Mouse (Mus musculus) G1E (cell line): ENCODE data around the gene Bag5. TPM values are rescaled to one million over a fixed set of nuclear protein-coding genes. Genes with fewer than 3 reads are reported as not detected.

ENCODE experiments used
- ATAC-seq: 2 replicates; pipeline ENCODE4 v1.8.0; 2016; ENCODE audit warnings: mild to moderate bottlenecking; ENCODE audit not compliant: insufficient number of reproducible peaks, poor library complexity, low FRiP score, severe bottlenecking; ENCODE audit errors: extremely low read depth
- DNase-seq: peaks from one replicate; pipeline ENCODE4 v3.0.0; 2012; ENCODE audit warnings: low spot score
- H3K27me3 ChIP-seq: 2 replicates; pipeline ENCODE4 v1.6.1; 2012; ENCODE audit warnings: mild to moderate bottlenecking, low read length, inconsistent platforms; ENCODE audit not compliant: insufficient read depth
- H3K36me3 ChIP-seq: replicated peaks from 2 replicates; pipeline ENCODE3; 2012; ENCODE audit warnings: mild to moderate bottlenecking, inconsistent platforms
- H3K4me1 ChIP-seq: 2 replicates; pipeline ENCODE4 v1.6.1; 2012; ENCODE audit warnings: low read depth, low read length, inconsistent platforms, mixed read lengths; ENCODE audit not compliant: insufficient read depth
- H3K4me3 ChIP-seq: 2 replicates; pipeline ENCODE4 v1.5.1; 2012; ENCODE audit warnings: low read depth, mild to moderate bottlenecking, inconsistent platforms, low read length, moderate library complexity, mixed read lengths
- H3K9me3 ChIP-seq: replicated peaks from 2 replicates; pipeline ENCODE4 v1.6.1; 2012; ENCODE audit warnings: inconsistent platforms
- CTCF ChIP-seq: IDR thresholded peaks from 2 replicates; pipeline ENCODE4 v1.5.1; 2012; ENCODE audit warnings: low read depth, low read length, inconsistent platforms, mixed read lengths
- GATA1 ChIP-seq: IDR thresholded peaks from 2 replicates; pipeline ENCODE4 v1.6.1; 2012; ENCODE audit warnings: borderline replicate concordance, low read length, inconsistent platforms, mixed read lengths
- GATA2 ChIP-seq: IDR thresholded peaks from 2 replicates; pipeline ENCODE4 v1.6.1; 2012; ENCODE audit warnings: low read depth, low read length, inconsistent platforms, borderline replicate concordance
- POLR2AphosphoS5 ChIP-seq: IDR thresholded peaks from 2 replicates; pipeline ENCODE4 v1.6.1; 2012; ENCODE audit warnings: low read depth, low read length, inconsistent platforms; ENCODE audit not compliant: insufficient replicate concordance
- TAL1 ChIP-seq: conservative IDR thresholded peaks from 2 replicates; pipeline ENCODE4 v1.6.1; 2012; ENCODE audit warnings: low read depth, low read length, inconsistent platforms, mixed read lengths
- polyA plus RNA-seq: library from polyadenylated mRNA; stranded (reverse); fragments of >175 nt; gene quantifications from 2 replicates; pipeline ENCODE4 v1.2.3, GENCODE M21; 2012
- total RNA-seq, 2 experiments: library from RNA; stranded (forward) in 1 of 2; stranded (reverse) in 1 of 2; fragments of 200-1000 nt in 1 of 2; fragments of >200 nt in 1 of 2; fragmentation: Nextera tagmentation in 1 of 2; gene quantifications; 2 replicates each; pipeline ENCODE4 v1.2.3; 2014 to 2017

Gene Bag5
- total and polyA plus RNA-seq, 3 experiments: 20.3 to 52.8 (median 32.4) TPM

DNA sequence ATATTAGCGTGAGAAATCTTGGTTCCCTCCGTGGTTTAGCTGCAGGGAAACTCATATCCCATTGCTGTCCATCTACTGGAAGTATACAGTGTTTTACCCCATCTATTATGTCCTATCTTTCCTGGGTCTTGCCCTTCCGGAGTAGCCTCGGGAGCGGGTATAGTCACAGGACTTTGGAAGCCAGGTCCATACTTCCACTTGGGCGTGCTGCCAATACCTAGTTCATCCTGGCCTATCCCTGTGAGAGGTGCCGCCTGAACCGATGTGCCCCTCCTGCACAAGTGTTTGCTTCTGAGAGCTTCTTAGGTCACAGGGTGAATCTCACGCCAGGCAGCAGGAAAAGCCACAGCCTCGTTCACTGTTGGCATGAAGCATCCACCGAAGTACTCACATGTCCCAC lies 23.6 kb downstream of the Bag5 start:
- H3K27me3 ChIP-seq: peaks cover 72% of the 10 kb centered on the region
- peaks cover 32% of the 10 kb centered on the region for H3K4me1 ChIP-seq
- no peak for ATAC-seq
- H3K9me3 ChIP-seq: no peaks in the 10 kb centered on the region
- no peak for DNase-seq
- TF ChIP-seq TAL1 (no peak), CTCF (no peak), GATA2 (no peak), GATA1 (no peak), POLR2AphosphoS5 (no peak)
- H3K36me3 ChIP-seq: peaks cover 15% of the 10 kb centered on the region
- H3K4me3 ChIP-seq: no peak overlapping the region

DNA sequence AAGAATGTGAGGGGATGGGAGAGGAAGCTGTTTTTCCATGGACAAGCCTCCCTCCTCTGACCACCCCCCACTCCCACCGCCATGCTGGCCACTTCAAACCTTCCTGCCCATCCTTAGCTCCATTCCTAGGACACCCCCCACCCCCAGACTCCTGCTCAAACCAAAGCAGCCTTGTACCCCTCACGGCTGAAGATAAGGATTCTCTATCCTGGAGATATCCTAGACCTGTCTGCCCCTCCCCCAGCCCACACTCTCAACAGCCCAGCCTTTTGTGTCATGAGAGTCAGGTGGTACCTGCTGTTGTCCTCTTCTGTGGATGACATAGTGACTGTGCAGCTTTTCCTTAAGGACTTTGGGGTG lies 25.0 kb downstream of the Bag5 start:
- TF ChIP-seq CTCF (no peak), POLR2AphosphoS5 (no peak), GATA1 (no peak), GATA2 (no peak), TAL1 (no peak)
- Histone ChIP-seq H3K36me3 (peaks cover 29% of the 10 kb centered on the region), H3K4me1 (peaks cover 19% of the 10 kb centered on the region), H3K4me3 (no peak overlapping the region), H3K27me3 (peaks cover 61% of the 10 kb centered on the region), H3K9me3 (no peaks in the 10 kb centered on the region)
- ATAC-seq: no peak
- no peak for DNase-seq

DNA sequence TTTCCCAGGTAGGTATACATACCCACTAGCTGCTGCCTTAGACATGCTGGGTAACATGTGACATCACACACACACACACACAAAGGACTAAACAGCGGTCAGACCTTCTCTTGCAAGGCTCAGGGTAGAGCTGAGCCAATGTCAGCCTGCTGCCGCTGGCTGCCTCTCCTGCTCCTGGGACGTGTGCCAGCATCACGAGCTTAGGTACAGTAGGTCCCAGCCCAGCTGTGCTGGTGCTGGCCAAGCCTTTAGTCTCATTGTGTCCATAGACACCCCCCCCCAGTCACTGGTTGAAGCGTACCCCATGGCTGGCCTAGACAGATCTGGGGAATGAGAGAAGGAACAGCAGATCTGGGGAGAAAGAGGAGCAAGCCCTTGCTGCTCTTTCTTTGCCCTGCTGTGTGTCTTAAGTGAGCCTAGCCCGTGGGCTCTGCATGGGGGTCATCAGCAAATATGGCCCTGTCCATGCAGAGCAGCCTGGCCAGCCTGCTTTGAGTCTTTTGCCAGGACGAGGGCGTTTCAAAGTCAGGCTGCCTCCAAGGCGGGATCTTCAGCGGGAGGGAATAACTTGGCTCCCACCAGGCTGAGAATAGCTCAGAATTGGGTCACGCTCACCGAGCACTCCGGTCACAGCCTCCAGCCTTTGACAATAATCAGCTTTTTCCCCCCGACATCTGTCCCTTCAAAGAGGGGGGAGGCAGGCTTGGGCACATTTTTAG lies 25.5 kb downstream of the Bag5 start:
- Histone ChIP-seq H3K4me3 (no peak overlapping the region), H3K27me3 (peaks cover 55% of the 10 kb centered on the region), H3K4me1 (peaks cover 19% of the 10 kb centered on the region), H3K36me3 (peaks cover 35% of the 10 kb centered on the region), H3K9me3 (no peaks in the 10 kb centered on the region)
- TF ChIP-seq GATA1 (no peak), GATA2 (no peak), POLR2AphosphoS5 (no peak), CTCF (no peak), TAL1 (no peak)
- DNase-seq: no peak
- ATAC-seq: no peak

DNA sequence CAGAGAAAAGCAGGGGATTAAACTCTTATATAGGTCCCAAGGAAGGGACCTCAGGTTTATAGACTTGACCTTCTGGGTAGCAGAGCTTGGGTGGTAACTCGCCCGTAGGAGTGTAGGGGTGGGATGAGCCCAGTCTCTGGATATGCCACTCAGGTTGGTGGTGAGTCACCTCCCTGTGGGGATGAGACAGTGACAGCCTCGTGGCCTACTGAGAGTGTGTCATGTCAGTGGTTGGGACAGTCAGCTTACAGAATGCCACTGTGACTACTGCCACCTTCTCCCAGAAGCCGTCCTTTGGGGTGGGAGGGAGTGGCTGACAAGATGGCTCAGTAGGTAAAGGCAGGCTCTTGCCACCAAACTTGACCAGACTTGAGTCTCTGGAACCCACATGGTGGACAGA lies 26.7 kb downstream of the Bag5 start:
- TF ChIP-seq GATA2 (no peak), GATA1 (no peak), TAL1 (no peak), POLR2AphosphoS5 (0 out of 2 replicates have a peak, but pooled peaks have one; percentile 79)
- ATAC-seq: no peak

DNA sequence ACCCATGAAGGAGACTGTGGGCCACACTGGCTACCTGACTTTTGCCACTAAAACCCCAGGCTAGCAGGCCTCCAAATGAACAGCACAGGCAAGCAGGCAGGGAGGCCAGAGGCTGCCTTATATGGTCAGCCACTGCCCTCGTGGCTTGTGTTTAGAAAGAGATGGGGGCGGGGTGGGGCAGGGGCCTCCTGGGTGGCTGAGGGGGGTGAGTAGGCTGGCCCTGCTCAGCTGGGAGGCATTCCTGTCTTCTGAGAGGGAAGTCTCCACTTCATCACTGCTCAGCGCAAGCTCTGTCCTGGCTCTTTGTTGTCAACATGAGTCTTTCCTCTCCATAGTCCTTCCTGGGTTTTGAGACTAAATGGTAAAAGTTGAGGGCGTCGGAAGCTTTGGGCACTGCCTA lies 30.3 kb downstream of the Bag5 start:
- Histone ChIP-seq H3K4me1 (peaks cover 45% of the 10 kb centered on the region), H3K27me3 (peaks cover 11% of the 10 kb centered on the region), H3K4me3 (no peak overlapping the region), H3K36me3 (peaks cover 75% of the 10 kb centered on the region), H3K9me3 (no peaks in the 10 kb centered on the region)
- TF ChIP-seq GATA2: no peak
- no peak for TF ChIP-seq CTCF
- TF ChIP-seq POLR2AphosphoS5: no peak
- DNase-seq (no peak), ATAC-seq (no peak)

More for the DNA sequence above, 26.7 kb downstream of the Bag5 start:
- Histone ChIP-seq H3K36me3 (peaks cover 46% of the 10 kb centered on the region), H3K4me3 (no peak overlapping the region), H3K4me1 (peaks cover 19% of the 10 kb centered on the region), H3K9me3 (no peaks in the 10 kb centered on the region), H3K27me3 (peaks cover 45% of the 10 kb centered on the region)
- DNase-seq: no peak

DNA sequence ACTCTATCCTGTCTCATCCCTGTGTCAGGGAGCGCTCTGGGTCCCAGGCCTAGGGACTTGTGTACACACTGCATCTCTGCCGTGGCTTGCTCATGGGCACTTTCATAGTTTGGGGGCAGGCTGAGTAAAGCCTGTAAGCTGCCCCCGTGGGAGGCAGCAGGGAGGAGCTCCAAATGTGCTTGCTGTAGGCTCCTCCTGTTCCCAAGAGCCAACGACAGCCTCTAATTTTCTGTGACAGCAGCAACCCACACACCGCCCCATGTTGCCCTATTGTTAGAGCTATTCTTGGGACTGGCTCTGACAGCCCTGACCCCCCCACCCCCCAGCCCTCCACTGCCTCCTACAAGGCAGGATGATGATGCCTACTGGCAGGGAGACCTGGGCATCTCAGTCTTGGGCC lies 31.1 kb downstream of the Bag5 start:
- H3K27me3 ChIP-seq: 0 out of 2 replicates have a peak, but pooled peaks cover 4% of the 10 kb centered on the region
- ATAC-seq (no peak), DNase-seq (no peak)
- H3K4me3 ChIP-seq: no peak overlapping the region
- TF ChIP-seq GATA2: no peak
- no peak for TF ChIP-seq CTCF
- no peak for TF ChIP-seq TAL1
- TF ChIP-seq GATA1: no peak
- no peak for TF ChIP-seq POLR2AphosphoS5
- peaks cover 50% of the 10 kb centered on the region for H3K4me1 ChIP-seq
- no peaks in the 10 kb centered on the region for H3K9me3 ChIP-seq
- peaks cover 75% of the 10 kb centered on the region for H3K36me3 ChIP-seq

DNA sequence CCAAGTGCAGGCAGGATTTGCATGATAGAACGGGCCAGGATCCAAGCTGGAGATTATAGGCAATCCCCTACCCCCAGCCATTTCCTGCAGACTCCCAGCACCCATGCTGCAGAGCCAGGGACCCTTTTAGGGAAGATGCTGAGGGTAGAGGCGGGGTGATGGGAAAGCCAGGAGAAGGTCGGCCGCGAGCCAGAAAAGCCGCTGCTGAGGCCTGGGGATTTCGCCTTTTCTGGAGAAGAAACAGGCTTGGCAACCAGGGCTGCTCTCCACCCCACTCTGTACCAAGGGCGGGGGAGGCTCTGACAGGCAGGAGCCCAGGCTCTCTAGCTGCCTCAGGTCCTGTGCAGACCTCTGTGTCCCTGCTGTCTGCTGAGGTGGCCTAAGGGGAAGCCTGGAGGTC lies 31.8 kb downstream of the Bag5 start:
- no peak for ATAC-seq
- Histone ChIP-seq H3K9me3 (no peaks in the 10 kb centered on the region), H3K4me1 (peaks cover 55% of the 10 kb centered on the region), H3K36me3 (peaks cover 73% of the 10 kb centered on the region), H3K27me3 (no peaks in the 10 kb centered on the region), H3K4me3 (no peak overlapping the region)
- TF ChIP-seq GATA2 (no peak), GATA1 (no peak), CTCF (no peak), POLR2AphosphoS5 (no peak), TAL1 (no peak)
- DNase-seq: no peak
